Mouse (Mus musculus) adipocyte (in vitro differentiated cells): ENCODE measurements at regions not wholly inside any gene's neighbourhood (a gene's known extent, or its start where the extent isn't known, plus 50 kb on each side); places are given as distances from the start of the nearest gene placed in this dataset.
A peak's percentile ranks its signal among the peaks of the same experiment; 100 is the strongest.

Experiments
- DNase-seq: peaks from one replicate; pipeline ENCODE4 v3.0.0-alpha.2; 2016; ENCODE audit warnings: low spot score

- DNase-seq, result no peak
Measured at GRCm38 (mm10) chr19:26938911-26939310, 53.2 kb downstream of the Gm815 start.

GRCm38 (mm10) chr19:26944006-26944405, 58.3 kb downstream of the Gm815 start:
- no peak for DNase-seq

GRCm38 (mm10) chr19:26946562-26946961, 60.9 kb downstream of the Gm815 start:
- no peak for DNase-seq

GRCm38 (mm10) chr19:26948479-26948878, 62.8 kb downstream of the Gm815 start:
- no peak for DNase-seq

- no peak for DNase-seq
Measured at GRCm38 (mm10) chr19:26949153-26949552, 63.5 kb downstream of the Gm815 start.

- DNase-seq, result no peak
Measured at GRCm38 (mm10) chr19:26953348-26953747, 67.7 kb downstream of the Gm815 start.

GRCm38 (mm10) chr19:26966055-26966760, 80.5 kb downstream of the Gm815 start:
- DNase-seq, result no peak

- peak; percentile 10 for DNase-seq
Measured at GRCm38 (mm10) chr19:26973058-26973457, 87.4 kb downstream of the Gm815 start.

DNA sequence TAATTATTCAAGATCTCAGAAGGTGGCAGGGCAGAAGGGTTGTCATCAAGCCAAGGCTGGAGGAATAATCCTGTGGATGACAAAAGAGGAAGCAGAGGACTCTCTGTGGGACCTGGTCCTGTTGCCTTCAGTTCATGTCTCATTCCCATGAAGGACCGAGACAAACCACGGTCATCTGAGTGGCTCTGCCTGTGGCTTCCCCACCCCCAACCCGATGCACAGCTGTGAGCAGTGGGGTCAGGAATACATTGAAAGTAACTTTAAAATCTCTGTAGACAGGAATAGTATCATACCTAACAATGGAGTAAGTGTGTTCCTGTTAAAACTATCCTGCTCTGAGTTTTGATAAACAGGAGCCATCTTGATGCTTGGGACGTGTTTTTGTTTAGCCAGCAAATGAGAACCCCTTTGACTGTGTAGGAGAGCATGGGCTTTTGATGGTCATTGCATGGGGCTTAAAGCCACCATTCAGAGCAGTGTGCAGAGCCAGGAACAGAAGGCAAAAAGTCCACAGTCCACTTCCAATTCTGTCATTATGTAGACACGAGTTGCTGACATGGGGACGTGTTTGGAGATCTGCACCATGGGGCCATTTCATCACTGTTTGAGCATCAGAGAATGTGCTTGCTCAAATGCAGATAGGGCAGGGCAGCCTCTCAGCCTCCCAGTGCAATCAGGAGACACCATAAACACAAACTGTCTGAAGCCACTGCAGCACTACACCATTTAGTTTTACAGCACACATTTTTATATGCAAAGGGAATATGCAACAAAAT, 88.3 kb downstream of the Gm815 start:
- DNase-seq, result no peak

DNA sequence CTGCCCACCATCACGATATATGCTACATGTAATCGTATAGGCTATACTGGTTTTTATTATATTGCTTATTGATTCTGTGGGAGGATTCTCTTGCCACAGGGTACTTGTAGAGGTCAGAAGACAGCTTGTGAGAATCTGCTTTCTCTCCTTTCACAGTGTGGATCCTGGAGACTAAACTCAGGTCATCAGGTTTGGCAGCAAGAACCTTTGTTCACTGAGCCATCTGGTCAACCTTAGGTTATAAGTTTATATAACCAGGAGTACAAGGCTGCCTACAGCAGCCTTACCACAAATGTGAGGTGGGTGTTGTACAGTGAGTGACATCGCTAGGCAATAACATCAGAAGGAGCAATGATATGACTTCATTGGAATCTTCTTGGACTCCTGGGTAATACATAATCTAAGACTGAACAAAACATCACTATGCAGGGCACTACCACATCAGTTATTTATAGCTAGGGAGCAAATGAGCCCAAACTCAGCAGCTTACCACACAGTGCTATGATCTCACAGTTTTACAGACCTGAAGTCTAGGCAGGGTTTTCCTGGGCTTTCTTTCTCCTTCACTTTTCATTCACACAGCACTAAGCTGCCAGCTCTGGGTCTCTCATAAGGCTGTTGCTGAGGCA, 89.0 kb downstream of the Gm815 start:
- DNase-seq, result no peak

- DNase-seq, result no peak
Measured at GRCm38 (mm10) chr19:26976604-26977322, 91.1 kb downstream of the Gm815 start.

DNA sequence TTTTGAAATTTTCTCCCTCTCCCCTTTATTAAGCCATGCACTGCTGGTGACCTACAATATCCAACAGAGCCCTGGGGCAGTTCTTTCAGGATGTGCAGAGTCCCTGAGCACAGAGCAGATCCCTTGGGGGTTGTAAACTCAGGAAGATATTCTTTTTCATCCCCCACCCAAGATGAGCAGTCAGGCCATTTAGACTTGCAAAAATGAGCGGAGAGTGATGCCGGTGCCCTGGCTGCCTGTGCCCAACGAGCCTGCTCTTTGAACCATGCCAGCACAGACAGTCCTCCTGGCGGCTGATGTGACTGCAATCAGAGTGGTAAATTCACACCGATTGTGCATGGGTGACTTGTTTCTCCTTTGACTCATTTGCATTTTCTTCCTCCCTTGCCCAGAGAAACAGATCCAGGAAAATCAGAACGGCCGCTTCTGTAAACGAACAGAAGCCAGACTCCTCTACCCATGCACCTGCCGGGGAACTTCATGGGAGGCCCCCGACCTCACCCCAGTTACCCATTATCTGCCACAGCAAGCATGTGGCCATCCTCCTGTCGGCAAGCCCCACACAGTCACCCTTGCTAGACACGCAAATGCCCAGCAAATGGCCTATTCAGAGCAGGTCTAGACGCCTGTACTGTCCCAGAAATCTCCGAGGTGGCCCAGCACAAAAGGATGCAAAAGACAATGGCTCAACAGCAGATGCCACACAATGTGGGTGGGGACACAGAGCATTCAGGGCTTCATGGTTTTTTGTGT, 92.4 kb downstream of the Gm815 start:
- DNase-seq, result no peak

- DNase-seq, result no peak
Measured at GRCm38 (mm10) chr19:26978640-26979007, 92.9 kb downstream of the Gm815 start.

GRCm38 (mm10) chr19:26979322-26979721, 93.6 kb downstream of the Gm815 start:
- no peak for DNase-seq

DNA sequence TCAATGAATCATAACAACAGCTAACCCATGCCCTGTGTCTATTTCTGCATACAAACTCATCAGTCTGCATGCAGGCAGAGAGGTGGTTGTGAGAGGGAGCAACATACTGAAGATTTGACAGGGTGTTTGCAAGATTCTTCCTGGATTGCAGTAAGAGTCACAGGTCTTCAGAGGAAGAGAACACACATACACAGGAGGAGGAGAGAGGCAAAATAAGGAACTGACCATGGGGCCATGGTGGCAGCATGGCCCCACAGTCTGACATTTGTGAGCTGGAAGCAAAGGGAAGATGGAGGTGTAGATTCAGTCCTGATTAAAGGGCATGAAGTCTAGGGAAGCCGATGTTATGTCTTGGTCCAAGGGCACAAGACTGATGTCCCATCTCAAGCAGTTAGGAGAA, 101.0 kb downstream of the Gm815 start:
- DNase-seq, result no peak

GRCm38 (mm10) chr19:26987197-26987596, 101.5 kb downstream of the Gm815 start:
- DNase-seq, result no peak

DNA sequence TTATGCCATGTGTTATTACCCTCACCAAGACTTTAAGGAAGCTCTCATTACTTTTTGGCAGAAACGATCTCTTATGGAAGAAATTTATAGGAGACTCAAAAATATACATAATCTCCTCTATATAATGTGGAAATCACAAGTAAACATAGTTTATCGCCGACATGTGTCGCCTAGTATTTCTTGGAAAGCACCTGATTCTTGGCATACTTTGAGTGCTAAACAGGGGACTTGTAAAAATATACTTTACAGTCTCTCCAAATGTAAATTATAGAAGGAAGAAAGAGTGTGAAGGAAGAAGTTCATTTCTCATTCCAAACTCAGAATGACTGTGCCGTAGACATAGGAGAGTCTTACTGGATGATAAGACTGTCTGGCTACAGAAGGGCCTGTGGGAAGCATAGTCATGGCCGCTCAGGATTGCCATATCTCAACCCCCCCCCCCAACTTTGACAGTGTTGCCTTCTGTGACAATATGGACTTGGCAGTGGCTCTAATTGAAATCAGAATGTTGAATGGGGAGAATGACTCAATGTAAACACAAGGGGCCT, 102.3 kb downstream of the Gm815 start:
- no peak for DNase-seq

- no peak for DNase-seq
Measured at GRCm38 (mm10) chr19:26994586-26995352, 109.1 kb downstream of the Gm815 start.

DNA sequence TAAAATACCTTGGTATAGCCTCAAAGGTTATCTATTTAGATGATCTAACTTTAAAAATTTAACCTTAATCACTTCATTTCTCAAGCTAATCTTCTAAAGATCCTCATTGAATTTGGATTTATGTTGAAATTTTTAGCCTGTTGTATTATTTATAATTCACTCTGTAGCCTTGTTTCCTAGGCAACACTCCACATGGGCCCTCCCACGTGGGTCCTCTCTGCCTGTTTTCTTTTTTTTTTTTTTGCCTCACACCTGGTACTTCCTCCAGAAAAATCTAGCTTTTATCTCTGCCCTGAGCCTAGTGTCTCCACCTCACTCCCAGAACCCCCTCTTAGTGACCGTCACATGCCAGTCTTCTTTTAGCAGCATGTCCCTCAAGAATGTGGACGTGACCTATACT, 113.9 kb downstream of the Gm815 start:
- DNase-seq, result no peak

DNA sequence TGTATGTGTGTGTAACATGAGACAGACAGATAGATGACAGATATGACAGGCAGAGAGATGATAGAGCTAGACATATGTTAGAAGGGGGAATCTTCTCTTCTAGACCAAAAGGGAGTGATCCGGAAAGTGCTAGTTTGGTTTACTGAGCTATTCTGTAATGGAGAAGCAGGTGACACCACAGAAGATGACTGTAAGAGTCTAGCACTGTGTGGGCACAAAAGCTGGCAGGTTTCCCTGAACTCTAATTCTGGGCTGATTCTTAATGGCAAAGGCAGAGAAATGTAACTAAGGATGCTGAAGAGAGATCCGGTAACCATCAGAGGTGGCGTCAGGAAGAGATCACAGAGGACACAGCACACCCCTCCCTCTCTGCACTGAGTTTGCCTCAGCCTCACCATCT, 136.2 kb downstream of the Gm815 start:
- DNase-seq, result no peak

- no peak for DNase-seq
Measured at GRCm38 (mm10) chr19:27022917-27023316, 137.2 kb downstream of the Gm815 start.
